Mouse (Mus musculus) fibroblast of lung, adult 2 months (primary cell): ENCODE data around the gene Gm10318.

Experiments
- DNase-seq: peaks from one replicate; pipeline ENCODE4 v3.0.0-alpha.2; 2011; ENCODE audit warnings: low read depth

The Gm10318 gene

DNA sequence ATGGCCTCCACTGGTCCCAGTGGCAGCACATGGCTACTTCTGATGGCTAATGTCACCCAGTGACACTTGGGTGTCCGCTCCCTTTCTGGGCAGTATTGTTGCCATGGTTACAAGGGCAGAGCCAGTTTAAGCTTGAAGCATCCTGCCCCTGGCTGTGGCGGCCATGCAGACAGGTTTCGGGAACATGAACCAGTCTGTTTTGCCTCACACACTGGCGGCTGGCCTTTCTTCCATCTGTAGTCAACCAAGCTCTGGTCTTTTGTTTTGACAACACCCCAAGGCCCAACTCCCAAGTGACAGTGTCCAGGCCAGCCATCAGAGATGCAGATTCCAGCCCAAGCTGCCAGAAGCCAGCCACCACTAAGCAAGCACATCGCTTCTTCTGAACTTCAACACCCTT lies 42.9 kb downstream of the Gm10318 start:
- DNase-seq: no peak

- DNase-seq: no peak
Measured at GRCm38 (mm10) chr10:77900126-77900525, 47.5 kb downstream of the Gm10318 start.

- DNase-seq: no peak
Measured at GRCm38 (mm10) chr10:77900903-77901818, 48.5 kb downstream of the Gm10318 start.

DNA sequence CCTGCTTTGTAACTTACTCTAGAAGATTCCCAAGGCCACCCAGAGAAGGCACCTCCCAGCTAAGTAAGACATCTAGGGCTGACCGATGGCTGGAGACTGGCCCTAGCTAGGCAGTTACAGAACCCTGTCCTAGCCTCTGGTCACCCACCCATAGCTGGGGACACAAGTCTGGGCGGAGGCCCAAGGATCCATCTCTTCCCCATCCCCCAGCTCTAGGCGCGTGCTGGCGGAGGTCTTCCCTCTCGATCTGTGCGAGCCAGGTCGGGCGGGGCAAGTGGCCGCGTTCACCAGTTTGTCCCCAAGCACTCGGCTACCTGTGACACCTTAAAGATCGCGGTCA lies 49.2 kb downstream of the Gm10318 start:
- no peak for DNase-seq

DNA sequence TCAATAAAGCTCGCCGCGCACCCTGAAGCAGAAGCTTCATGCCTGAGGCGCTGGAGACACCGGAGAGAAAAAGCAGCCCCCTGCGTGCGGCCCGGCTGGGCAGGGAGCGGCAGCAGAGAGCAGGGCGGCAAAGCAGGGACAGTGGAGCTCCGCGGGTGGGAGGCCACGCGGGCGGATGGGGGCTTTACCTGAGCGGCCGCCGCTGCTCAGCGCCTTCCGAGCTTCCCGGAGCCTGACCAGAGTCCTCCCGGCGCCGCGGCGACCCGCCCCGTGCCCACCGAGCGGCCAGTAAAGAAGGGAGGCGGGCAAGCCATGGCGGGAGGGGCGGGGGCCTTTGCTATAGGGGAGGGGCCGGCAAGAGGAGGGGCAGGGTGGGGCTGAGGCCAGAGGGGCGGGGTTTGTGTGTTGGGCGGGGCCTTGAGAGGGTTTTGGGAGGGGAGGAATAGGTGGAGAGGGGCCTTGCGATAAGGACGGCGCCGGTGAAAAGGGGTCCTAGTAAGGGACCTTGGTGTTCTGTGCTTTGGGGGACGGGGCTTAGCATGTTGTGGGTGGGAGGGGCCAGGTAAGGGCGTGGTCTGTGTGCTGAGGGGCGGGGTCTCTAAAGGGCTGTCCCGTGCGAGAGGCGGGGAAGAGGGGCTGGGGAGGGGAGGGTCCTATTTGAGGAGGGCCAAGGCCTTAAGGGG lies 49.7 kb downstream of the Gm10318 start, which contains the start of gene Lrrc3:
TSS of gene Lrrc3 (minus strand) at position 326 of the 683 bp plus-strand sequence.
- no peak for DNase-seq

- DNase-seq: no peak
Measured at GRCm38 (mm10) chr10:77902894-77903715, 50.4 kb downstream of the Gm10318 start.
